Mouse (Mus musculus) Patski (cell line): Measurements from ENCODE around the gene Hamp2. TPM values are rescaled to one million over a fixed set of nuclear protein-coding genes. Genes with fewer than 3 reads are reported as not detected.

ENCODE experiments used
- ATAC-seq: fragments of 100-300 bp; one replicate; pipeline ENCODE4 v1.8.0; 2021
- CTCF ChIA-PET: fragments of 350-600 bp; sonication (Branson Sonifier 250); formaldehyde crosslinking; loops from one replicate; lab custom pipeline; 2022; ENCODE audit warnings: inconsistent platforms; lab: Charles Lee
- POLR2A ChIA-PET: fragments of 350-600 bp; sonication (Branson Sonifier 250); formaldehyde crosslinking; loops from one replicate; lab custom pipeline; 2022; ENCODE audit warnings: antibody characterized with exemption, inconsistent platforms; lab: Charles Lee
- DNase-seq: peaks from one replicate; pipeline ENCODE4 v3.0.0-alpha.2; 2011; ENCODE audit warnings: low read depth, low spot score
- H3K27me3 ChIP-seq: fragments of 371-371 bp; one replicate; pipeline ENCODE4 v1.5.1; 2021
- CTCF ChIP-seq: fragments of 100-300 bp; IDR thresholded peaks from one replicate; pipeline ENCODE4 v1.5.1; 2021
- in situ Hi-C: fragments of 300-500 bp; cut with MboI; formaldehyde crosslinking; loops from 3 replicates; pipeline ENCODE4 v1.11.1; 2018; ENCODE audit warnings: low pct_unique_long_range_greater_than_20kb, mixed read lengths
- polyA plus RNA-seq: library from polyadenylated mRNA; unstranded; gene quantifications from one replicate; pipeline ENCODE4 v1.2.3, GENCODE M21; 2021

Hamp2 gene
- polyA plus RNA-seq, 1 experiment from 2014 or later, result not detected

DNA sequence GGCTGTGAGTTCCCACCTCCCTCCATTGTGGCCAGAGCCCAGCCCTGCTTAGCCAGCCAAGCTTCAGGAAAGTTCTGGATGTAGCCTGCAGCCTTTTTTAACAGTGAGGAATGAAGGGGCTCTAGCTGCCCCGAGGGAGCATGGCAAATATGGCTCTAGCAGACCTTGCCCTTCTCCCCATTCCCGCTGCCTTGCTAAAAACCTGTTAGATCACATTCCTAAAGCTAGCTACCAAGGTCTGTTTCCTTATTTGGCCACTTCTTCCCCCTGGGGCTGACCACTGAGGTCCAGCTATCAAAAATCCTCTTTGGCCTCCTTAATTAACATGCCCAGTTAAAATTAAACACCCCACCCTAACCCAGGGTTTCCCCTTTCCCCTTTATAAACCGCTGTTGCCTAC is 32.0 kb downstream of the Hamp2 start:
- no peak for TF ChIP-seq CTCF
- DNase-seq (no peak), ATAC-seq (no peak)
- in situ Hi-C loops, result no loop called here
- POLR2A ChIA-PET, result no interaction called here
- CTCF ChIA-PET, result no interaction called here
- peaks cover 3% of the 10 kb centered on the region for H3K27me3 ChIP-seq

DNA sequence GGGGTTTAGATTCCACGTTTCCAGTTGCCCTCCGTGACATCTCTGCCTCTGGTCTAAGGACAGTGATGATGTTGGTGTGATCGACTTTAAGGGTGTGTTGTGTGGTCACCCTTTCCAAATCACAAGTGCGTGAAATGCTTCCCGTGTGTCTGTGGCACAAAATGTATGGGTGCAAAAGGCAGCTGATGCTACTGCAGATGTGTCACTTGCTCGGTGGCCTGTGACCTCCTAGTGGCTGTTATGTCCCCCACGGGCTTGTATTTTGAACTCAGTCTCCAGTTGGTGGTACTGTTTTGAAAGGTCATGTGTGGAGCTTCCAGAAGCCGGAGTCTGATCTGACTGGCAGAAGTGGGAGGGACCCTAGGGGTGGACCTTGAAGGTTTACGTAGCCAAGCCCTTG is 32.7 kb downstream of the Hamp2 start:
- CTCF ChIA-PET, result no interaction called here
- in situ Hi-C loops, result no loop called here
- peaks cover 3% of the 10 kb centered on the region for H3K27me3 ChIP-seq
- POLR2A ChIA-PET, result no interaction called here
- no peak for TF ChIP-seq CTCF
- no peak for DNase-seq
- no peak for ATAC-seq

DNA sequence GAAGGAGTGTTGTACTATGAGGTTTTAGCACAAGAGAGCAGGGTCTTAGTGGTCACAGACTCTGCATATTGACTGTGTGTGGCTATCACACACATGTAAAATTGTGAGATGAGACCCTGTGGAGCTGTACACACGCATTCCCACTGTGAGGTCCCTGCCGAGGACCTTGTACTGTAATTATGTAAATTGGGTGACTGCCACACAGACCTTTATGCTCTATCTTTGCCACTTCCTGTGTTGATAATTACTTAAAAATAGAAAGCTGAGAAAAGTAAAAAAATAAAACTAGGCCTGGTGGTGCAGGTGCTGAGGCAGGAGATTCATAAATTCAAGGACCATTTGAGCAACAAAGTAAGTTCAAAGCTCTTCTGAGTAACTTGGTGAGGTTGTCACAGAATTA is 33.8 kb downstream of the Hamp2 start:
- ChIA-PET POLR2A (no interaction called here), CTCF (no interaction called here)
- H3K27me3 ChIP-seq, result peaks cover 3% of the 10 kb centered on the region
- DNase-seq (no peak), ATAC-seq (no peak)
- in situ Hi-C loops, result no loop called here
- TF ChIP-seq CTCF, result no peak

GRCm38 (mm10) chr7:30888786-30889185 is 35.7 kb downstream of the Hamp2 start:
- H3K27me3 ChIP-seq, result no peaks in the 10 kb centered on the region
- no peak for ATAC-seq
- ChIA-PET CTCF (no interaction called here), POLR2A (no interaction called here)
- no peak for DNase-seq
- in situ Hi-C loops, result loop anchor here (10.0 kb wide), 1 partner anchor 206 kb away; no protein-coding TSS in a partner anchor
- TF ChIP-seq CTCF, result no peak

GRCm38 (mm10) chr7:30887568-30888188 is 36.8 kb downstream of the Hamp2 start:
- ChIA-PET CTCF (no interaction called here), POLR2A (interaction anchor here (0.6 kb wide), 1 partner anchor 27 kb away, joined by 3 read pairs; no protein-coding TSS in a partner anchor)
- no peaks in the 10 kb centered on the region for H3K27me3 ChIP-seq
- in situ Hi-C loops, result loop anchor here (10.0 kb wide), 1 partner anchor 207 kb away; no protein-coding TSS in a partner anchor
- ATAC-seq (no peak), DNase-seq (no peak)
- no peak for TF ChIP-seq CTCF

GRCm38 (mm10) chr7:30886852-30887251 is 37.6 kb downstream of the Hamp2 start:
- ChIA-PET CTCF (no interaction called here), POLR2A (interaction anchor here (0.6 kb wide), 1 partner anchor 27 kb away, joined by 3 read pairs; no protein-coding TSS in a partner anchor)
- TF ChIP-seq CTCF, result no peak
- ATAC-seq (no peak), DNase-seq (no peak)
- in situ Hi-C loops, result loop anchor here (10.0 kb wide), 1 partner anchor 208 kb away; no protein-coding TSS in a partner anchor
- no peaks in the 10 kb centered on the region for H3K27me3 ChIP-seq

DNA sequence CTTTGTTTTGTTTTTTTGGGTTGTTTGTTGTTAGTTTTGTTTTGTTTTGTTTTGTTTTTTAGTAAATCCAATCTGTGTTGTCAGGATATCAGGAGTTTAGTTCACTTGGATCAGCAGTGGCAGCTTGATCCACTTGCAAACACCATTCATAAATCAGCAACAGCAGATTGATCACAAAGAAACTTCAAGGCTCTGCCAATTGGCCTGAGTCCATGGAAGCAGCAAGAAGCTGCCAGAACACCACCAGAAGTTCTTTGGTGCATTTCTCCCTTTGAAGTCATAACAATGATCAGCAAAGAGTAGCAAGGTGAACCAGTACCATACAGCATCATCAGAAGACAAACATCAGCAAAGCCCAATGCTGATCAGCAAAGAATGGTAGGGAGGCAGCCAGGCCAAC is 40.4 kb downstream of the Hamp2 start:
- ATAC-seq, result no peak
- in situ Hi-C loops, result loop anchor here (10.0 kb wide), 1 partner anchor 211 kb away; no protein-coding TSS in a partner anchor

DNA sequence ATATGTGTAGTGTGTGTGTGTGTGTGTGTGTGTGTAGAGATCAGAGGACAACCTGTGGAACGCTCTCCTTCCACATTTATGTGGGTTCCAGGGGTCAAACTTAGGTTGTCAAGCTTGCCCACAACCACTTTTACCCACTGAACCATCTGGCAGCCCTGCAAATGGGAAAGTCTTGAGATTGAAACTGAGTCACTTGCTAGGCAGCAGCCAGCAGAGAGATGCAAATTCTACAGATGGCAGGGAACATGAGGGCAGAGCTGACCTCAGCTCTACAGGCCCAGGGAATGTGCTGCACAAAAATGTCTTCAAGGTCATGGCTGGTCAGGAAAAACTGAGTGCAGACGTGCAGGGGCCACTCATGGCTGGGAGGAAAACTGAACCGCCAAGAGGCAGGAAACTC is 43.1 kb downstream of the Hamp2 start:
- TF ChIP-seq CTCF, result no peak
- in situ Hi-C loops, result loop anchor here (10.0 kb wide), 1 partner anchor 213 kb away; no protein-coding TSS in a partner anchor
- H3K27me3 ChIP-seq, result peaks cover 16% of the 10 kb centered on the region
- POLR2A ChIA-PET, result no interaction called here
- DNase-seq (no peak), ATAC-seq (no peak)
- CTCF ChIA-PET, result no interaction called here

More for the DNA sequence above, 40.4 kb downstream of the Hamp2 start:
- ChIA-PET POLR2A (no interaction called here), CTCF (interaction anchor here (1.9 kb wide), 1 partner anchor 11 kb away, joined by 5 read pairs; no protein-coding TSS in a partner anchor)
- no peak for TF ChIP-seq CTCF
- peaks cover 6% of the 10 kb centered on the region for H3K27me3 ChIP-seq
- no peak for DNase-seq

GRCm38 (mm10) chr7:30880176-30880575 is 44.3 kb downstream of the Hamp2 start, which contains the start of gene Cd22:
TSS of gene Cd22 (minus strand) at chr7:30880342.
- CTCF ChIA-PET, result no interaction called here
- peaks cover 18% of the 10 kb centered on the region for H3K27me3 ChIP-seq
- ATAC-seq (no peak), DNase-seq (no peak)
- POLR2A ChIA-PET, result no interaction called here
- TF ChIP-seq CTCF, result no peak
- in situ Hi-C loops, result loop anchor here (10.0 kb wide), 1 partner anchor 215 kb away; no protein-coding TSS in a partner anchor

GRCm38 (mm10) chr7:30878950-30879349 is 45.5 kb downstream of the Hamp2 start:
- ChIA-PET CTCF (no interaction called here), POLR2A (no interaction called here)
- H3K27me3 ChIP-seq, result peaks cover 27% of the 10 kb centered on the region
- ATAC-seq (no peak), DNase-seq (no peak)
- in situ Hi-C loops, result no loop called here
- no peak for TF ChIP-seq CTCF

GRCm38 (mm10) chr7:30873083-30873482 is 51.4 kb downstream of the Hamp2 start:
- peak; percentile 67 for ATAC-seq

More at GRCm38 (mm10) chr7:30873083-30873482, 51.4 kb downstream of the Hamp2 start:
- in situ Hi-C loops, result no loop called here
- POLR2A ChIA-PET, result interaction anchor here (0.6 kb wide), 1 partner anchor 143 kb away, joined by 4 read pairs; no protein-coding TSS in a partner anchor
- H3K27me3 ChIP-seq, result peaks cover 19% of the 10 kb centered on the region
- CTCF ChIA-PET, result interaction anchor here (0.8 to 3.2 kb wide), 5 partner anchors 10 to 101 kb away, joined by 3 to 12 read pairs (median 5); partner anchors contain the start of genes Fam187b, Ffar1 and Lsr
- no peak for DNase-seq
- peak; percentile 82 for TF ChIP-seq CTCF

Other genes with a start within 250 kb of the Hamp2 start
- gene 2200002J24Rik, start 225.8 kb downstream of the Hamp2 start, polyA plus RNA-seq, result 0.13 TPM
- not detected for gene Atp4a, start 212.5 kb downstream of the Hamp2 start, polyA plus RNA-seq
- 177 TPM for gene Tmem147, start 195.1 kb downstream of the Hamp2 start, polyA plus RNA-seq
- gene Gapdhs, start 181.0 kb downstream of the Hamp2 start, polyA plus RNA-seq, result 0.46 TPM
- 8.5 TPM for gene Sbsn, start 173.2 kb downstream of the Hamp2 start, polyA plus RNA-seq
- 0.26 TPM for gene Dmkn, start 160.9 kb downstream of the Hamp2 start, polyA plus RNA-seq
- not detected for gene Krtdap, start 136.8 kb downstream of the Hamp2 start, polyA plus RNA-seq
- not detected for gene Ffar2, start 100.9 kb downstream of the Hamp2 start, polyA plus RNA-seq
- not detected for gene Ffar3, start 68.5 kb downstream of the Hamp2 start, polyA plus RNA-seq
- not detected for gene Ffar1, start 63.1 kb downstream of the Hamp2 start, polyA plus RNA-seq
- not detected for gene Cd22, start 44.3 kb downstream of the Hamp2 start, polyA plus RNA-seq
- gene Mag, start 9.8 kb downstream of the Hamp2 start, polyA plus RNA-seq, result not detected
- not detected for gene Hamp, start 19.4 kb upstream of the Hamp2 start, polyA plus RNA-seq
- 114 TPM for gene Usf2, start 32.1 kb upstream of the Hamp2 start, polyA plus RNA-seq
- 15.1 TPM for gene Lsr, start 48.8 kb upstream of the Hamp2 start, polyA plus RNA-seq
- gene Fam187b, start 49.1 kb upstream of the Hamp2 start, polyA plus RNA-seq, result 1.0 TPM
- 2.2 TPM for gene Fxyd5, start 117.8 kb upstream of the Hamp2 start, polyA plus RNA-seq
- gene Fxyd7, start 126.8 kb upstream of the Hamp2 start, polyA plus RNA-seq, result not detected
- gene Fxyd1, start 132.5 kb upstream of the Hamp2 start, polyA plus RNA-seq, result not detected
- 0.01 TPM for gene Lgi4, start 134.7 kb upstream of the Hamp2 start, polyA plus RNA-seq
- not detected for gene Fxyd3, start 152.0 kb upstream of the Hamp2 start, polyA plus RNA-seq
- gene Hpn, start 190.6 kb upstream of the Hamp2 start, polyA plus RNA-seq, result 0.10 TPM
- 8.5 TPM for gene Scn1b, start 202.3 kb upstream of the Hamp2 start, polyA plus RNA-seq
- 48.2 TPM for gene Gramd1a, start 231.2 kb upstream of the Hamp2 start, polyA plus RNA-seq